Mouse (Mus musculus) left cerebral cortex, postnatal 25 days (tissue): ENCODE data around the gene Ltbp4. TPM values are rescaled to one million over a fixed set of nuclear protein-coding genes. Genes with fewer than 3 reads are reported as not detected.

Source experiments
- DNase-seq, 2 experiments: peaks; one replicate each; pipeline ENCODE4 v3.0.0; 2022; ENCODE audit warnings: low spot score in 2 of 2, mixed read lengths in 1 of 2
- intact Hi-C: fragments of 180-260 bp; cut with DNase I; formaldehyde crosslinking; loops from one replicate; pipeline ENCODE4 v1.15.1; 2025
- total RNA-seq, 2 experiments: library from RNA; stranded (reverse); gene quantifications; 2 replicates each; pipeline ENCODE4 v1.2.3; 2021

Gene Ltbp4
- total RNA-seq, 2 experiments from 2014 or later, result 46.7 to 50.4 TPM

GRCm38 (mm10) chr7:27356861-27357594 lies 19.5 kb upstream of the Ltbp4 start, which contains the start of gene Gm20479:
TSS of gene Gm20479 (minus strand) at chr7:27357419.
- no peak for DNase-seq
- intact Hi-C loops, result no loop called here

GRCm38 (mm10) chr7:27356248-27356647 lies 18.8 kb upstream of the Ltbp4 start:
- intact Hi-C loops, result no loop called here
- no peak for DNase-seq

DNA sequence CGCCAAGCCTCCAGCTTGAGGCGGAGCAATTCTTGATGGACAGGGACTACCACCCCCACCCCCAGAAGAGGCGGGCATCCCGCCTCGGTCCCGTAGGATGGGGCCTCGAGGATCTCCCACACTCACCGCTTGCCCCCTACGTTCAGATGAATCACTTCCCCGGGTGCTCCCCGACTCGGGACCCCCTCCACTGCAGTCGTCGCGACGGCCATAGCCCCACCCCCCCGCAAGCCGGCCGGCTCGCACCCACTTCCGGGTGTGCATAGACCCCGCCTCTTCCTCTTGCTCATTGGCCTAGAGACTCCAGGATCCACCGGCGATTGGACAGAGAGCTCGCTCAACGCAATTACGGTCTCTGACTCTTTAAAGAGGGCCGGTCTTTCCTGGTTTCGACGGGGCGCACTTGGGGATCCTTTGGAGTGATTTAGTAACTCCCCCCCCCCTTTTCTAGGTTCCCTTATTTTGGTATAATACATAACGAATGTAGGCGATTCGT lies 18.3 kb upstream of the Ltbp4 start, which contains the start of gene Shkbp1:
Gene Shkbp1, minus strand, starts transcription at position 275 of the 496 bp plus-strand sequence.
- intact Hi-C loops, result loop anchor here (2.0 kb wide), 1 partner anchor 15 kb away; no protein-coding TSS in a partner anchor

DNA sequence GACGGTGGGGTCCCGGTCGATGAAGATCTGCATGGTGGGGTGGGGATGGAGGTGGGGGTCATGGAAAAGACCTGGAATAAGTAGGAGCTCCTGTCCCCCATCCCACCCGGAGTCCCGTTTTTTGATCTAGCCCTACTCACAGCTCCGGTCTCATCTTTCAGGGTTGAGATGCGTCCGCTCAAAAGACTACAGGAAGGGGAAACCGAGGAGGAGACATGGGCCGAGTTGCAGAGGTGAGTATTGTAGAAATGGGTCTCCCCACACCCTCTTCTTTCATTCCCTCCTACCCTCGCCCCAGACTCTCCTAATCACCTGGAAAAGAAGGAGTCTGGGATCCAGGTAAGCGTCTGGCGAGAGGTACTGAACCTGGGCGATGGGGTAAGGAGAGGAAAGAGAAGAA lies 17.8 kb upstream of the Ltbp4 start:
- no peak for DNase-seq
- intact Hi-C loops, result loop anchor here (2.0 kb wide), 1 partner anchor 14 kb away; no protein-coding TSS in a partner anchor

More for the DNA sequence above, 18.3 kb upstream of the Ltbp4 start, which contains the start of gene Shkbp1:
- DNase-seq, result peak; percentile 82 to 93

DNA sequence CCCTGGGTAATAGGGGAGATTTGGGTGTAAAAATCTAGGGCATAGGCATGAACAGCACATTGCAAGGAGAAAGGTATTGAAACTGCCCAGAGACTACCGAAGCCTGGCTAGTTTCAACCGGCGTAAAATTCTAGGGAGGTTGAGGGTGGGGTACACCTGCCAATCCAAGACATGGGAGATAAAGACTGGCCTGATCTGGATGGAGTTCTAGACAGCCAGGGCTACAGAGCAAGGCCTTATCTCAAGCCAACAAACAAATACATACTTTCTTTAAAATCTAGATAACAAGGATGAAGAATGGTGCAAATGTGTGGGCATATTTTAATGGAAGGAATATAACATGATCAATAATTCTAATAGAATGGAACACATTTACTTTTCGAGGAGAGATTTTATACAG lies 17.3 kb upstream of the Ltbp4 start:
- no peak for DNase-seq
- intact Hi-C loops, result loop anchor here (2.0 kb wide), 1 partner anchor 14 kb away; no protein-coding TSS in a partner anchor

GRCm38 (mm10) chr7:27354144-27354543 lies 16.7 kb upstream of the Ltbp4 start:
- DNase-seq, result no peak
- intact Hi-C loops, result loop anchor here (2.0 kb wide), 1 partner anchor 13 kb away; no protein-coding TSS in a partner anchor

- DNase-seq, result no peak
- intact Hi-C loops, result no loop called here
Observed at GRCm38 (mm10) chr7:27345444-27345843, 8.0 kb upstream of the Ltbp4 start.

DNA sequence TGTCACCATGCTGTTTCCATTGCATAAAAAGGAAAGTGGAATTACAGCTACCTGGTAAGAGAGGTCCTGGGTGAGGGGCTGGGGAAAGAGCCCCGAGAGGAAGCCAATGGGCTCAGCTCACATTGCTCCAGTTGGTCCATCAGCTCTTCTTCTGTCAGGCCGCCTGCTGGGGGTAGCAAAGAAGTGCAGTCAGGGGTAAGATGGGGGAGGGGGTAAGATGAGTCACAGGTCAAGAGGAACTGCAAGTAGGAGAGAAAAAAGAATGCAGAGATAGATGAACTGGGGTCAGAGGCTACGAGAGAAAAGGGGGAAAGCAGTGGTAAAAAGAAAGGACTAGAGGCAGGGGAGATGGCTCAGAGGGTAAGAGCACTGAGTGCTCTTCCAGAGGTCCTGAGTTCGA lies 5.1 kb upstream of the Ltbp4 start:
- no peak for DNase-seq
- intact Hi-C loops, result no loop called here

GRCm38 (mm10) chr7:27339519-27339918 lies 2.0 kb upstream of the Ltbp4 start:
- intact Hi-C loops, result loop anchor here (1.0 to 5.0 kb wide), 5 partner anchors 57 to 188 kb away; partner anchors contain the start of genes Blvrb, Sertad1 and Sptbn4
- DNase-seq, result peak; percentile 77 to 88

DNA sequence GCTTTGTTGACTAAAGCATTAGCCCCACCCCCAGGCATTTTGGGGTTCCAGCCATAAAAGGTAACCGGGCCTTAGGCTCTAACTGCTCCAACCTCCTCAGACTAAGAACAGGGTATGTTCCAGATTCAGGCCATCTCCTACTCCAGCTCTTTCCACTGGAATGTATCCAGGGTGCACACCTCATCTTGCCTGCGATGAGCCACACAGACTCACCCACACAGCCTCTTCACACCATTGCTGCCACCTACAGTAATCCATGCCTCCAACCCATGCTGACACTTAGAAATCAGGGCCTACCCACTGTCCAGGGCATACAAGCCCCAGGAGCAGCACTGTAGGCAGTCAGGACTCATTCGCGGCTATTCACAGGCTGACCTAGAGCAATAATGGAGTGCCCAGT lies 1.6 kb upstream of the Ltbp4 start:
- peak in 1 of 2 experiments; percentile 78 for DNase-seq
- intact Hi-C loops, result loop anchor here (1.0 to 5.0 kb wide), 5 partner anchors 57 to 188 kb away; partner anchors contain the start of genes Blvrb, Sertad1 and Sptbn4

- DNase-seq, result peak; percentile 93 to 96
- intact Hi-C loops, result loop anchor here (1.0 to 5.0 kb wide), 5 partner anchors 48 to 191 kb away; partner anchors contain the start of genes Blvrb, Sertad1 and Sptbn4
Observed at GRCm38 (mm10) chr7:27335928-27336823, 1.3 kb downstream of the Ltbp4 start.

- intact Hi-C loops, result loop anchor here (5.0 kb wide), 4 partner anchors 112 to 192 kb away; partner anchors contain the start of genes Blvrb, Sertad1 and Sptbn4
- no peak for DNase-seq
Observed at GRCm38 (mm10) chr7:27335011-27335720, 2.3 kb downstream of the Ltbp4 start.

GRCm38 (mm10) chr7:27334405-27334911 lies 3.0 kb downstream of the Ltbp4 start:
- intact Hi-C loops, result no loop called here
- no peak for DNase-seq

- no peak for DNase-seq
- intact Hi-C loops, result loop anchor here (2.0 kb wide), 1 partner anchor 69 kb away; no protein-coding TSS in a partner anchor
Observed at GRCm38 (mm10) chr7:27333316-27333941, 4.1 kb downstream of the Ltbp4 start.

- peak; percentile 76 to 78 for DNase-seq
- intact Hi-C loops, result loop anchor here (2.0 kb wide), 1 partner anchor 70 kb away; no protein-coding TSS in a partner anchor
Observed at GRCm38 (mm10) chr7:27332353-27333199, 4.9 kb downstream of the Ltbp4 start.

DNA sequence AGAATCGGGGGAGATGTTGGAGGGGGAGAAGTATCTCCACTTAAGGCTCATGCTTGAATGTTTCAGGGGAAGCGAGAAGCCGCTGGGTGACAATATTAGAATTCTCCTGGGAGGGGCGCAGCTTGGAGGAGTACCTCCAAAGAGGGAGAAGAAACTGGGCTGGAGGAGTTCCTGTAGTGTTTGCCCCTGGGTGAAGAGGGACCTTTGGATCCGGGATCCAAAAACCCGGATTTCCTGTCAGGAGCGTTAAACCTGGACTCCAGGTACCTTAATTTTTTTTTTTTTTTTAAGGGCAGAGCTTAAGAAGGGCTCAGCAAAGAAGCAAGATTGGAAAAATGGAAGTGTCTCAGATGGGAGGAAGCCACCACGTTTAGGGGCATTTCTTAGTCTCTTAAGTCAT lies 5.6 kb downstream of the Ltbp4 start:
- intact Hi-C loops, result loop anchor here (2.0 kb wide), 1 partner anchor 71 kb away; no protein-coding TSS in a partner anchor
- no peak for DNase-seq

- intact Hi-C loops, result no loop called here
Observed at GRCm38 (mm10) chr7:27331541-27331851, 6.0 kb downstream of the Ltbp4 start.

More at GRCm38 (mm10) chr7:27331541-27331851, 6.0 kb downstream of the Ltbp4 start:
- DNase-seq, result peak in 1 of 2 experiments; percentile 55
